Mouse (Mus musculus) urinary bladder, adult 2 months (tissue): ENCODE measurements around the gene Phlpp1. TPM values are rescaled to one million over a fixed set of nuclear protein-coding genes. Genes with fewer than 3 reads are reported as not detected.

Source experiments
- DNase-seq: peaks from one replicate; pipeline ENCODE4 v3.0.0; 2022; ENCODE audit warnings: low spot score
- polyA plus RNA-seq: library from polyadenylated mRNA; depleted of rRNA; stranded (reverse); fragments of >200 nt; gene quantifications from 2 replicates; pipeline ENCODE4 v1.2.3, GENCODE M21; 2012

Phlpp1 gene
- polyA plus RNA-seq, 1 experiment: 16.9 TPM

- no peak for DNase-seq
Measured at GRCm38 (mm10) chr1:106194263-106194662, 22.7 kb downstream of the Phlpp1 start.

- DNase-seq: no peak
Measured at GRCm38 (mm10) chr1:106197991-106198390, 26.4 kb downstream of the Phlpp1 start.

GRCm38 (mm10) chr1:106199109-106199508 lies 27.6 kb downstream of the Phlpp1 start:
- no peak for DNase-seq

- DNase-seq: no peak
Measured at GRCm38 (mm10) chr1:106199686-106200085, 28.1 kb downstream of the Phlpp1 start.

- DNase-seq: no peak
Measured at GRCm38 (mm10) chr1:106201025-106201424, 29.5 kb downstream of the Phlpp1 start.

GRCm38 (mm10) chr1:106201929-106202328 lies 30.4 kb downstream of the Phlpp1 start:
- DNase-seq: no peak

- DNase-seq: no peak
Measured at GRCm38 (mm10) chr1:106203942-106204341, 32.4 kb downstream of the Phlpp1 start.

- no peak for DNase-seq
Measured at GRCm38 (mm10) chr1:106204350-106204749, 32.8 kb downstream of the Phlpp1 start.

- DNase-seq: no peak
Measured at GRCm38 (mm10) chr1:106208581-106208980, 37.0 kb downstream of the Phlpp1 start.

- DNase-seq: no peak
Measured at GRCm38 (mm10) chr1:106210461-106210860, 38.9 kb downstream of the Phlpp1 start.

- no peak for DNase-seq
Measured at GRCm38 (mm10) chr1:106211146-106211545, 39.6 kb downstream of the Phlpp1 start.

GRCm38 (mm10) chr1:106220431-106220830 lies 48.9 kb downstream of the Phlpp1 start:
- DNase-seq: no peak

- no peak for DNase-seq
Measured at GRCm38 (mm10) chr1:106221371-106221770, 49.8 kb downstream of the Phlpp1 start.

GRCm38 (mm10) chr1:106221964-106222363 lies 50.4 kb downstream of the Phlpp1 start:
- DNase-seq: no peak

- DNase-seq: no peak
Measured at GRCm38 (mm10) chr1:106226613-106227012, 55.1 kb downstream of the Phlpp1 start.

GRCm38 (mm10) chr1:106230313-106230712 lies 58.8 kb downstream of the Phlpp1 start:
- no peak for DNase-seq

GRCm38 (mm10) chr1:106231345-106231744 lies 59.8 kb downstream of the Phlpp1 start:
- DNase-seq: no peak

- no peak for DNase-seq
Measured at GRCm38 (mm10) chr1:106231805-106232459, 60.4 kb downstream of the Phlpp1 start.

GRCm38 (mm10) chr1:106232460-106232850 lies 60.9 kb downstream of the Phlpp1 start:
- no peak for DNase-seq

GRCm38 (mm10) chr1:106236986-106237385 lies 65.4 kb downstream of the Phlpp1 start:
- no peak for DNase-seq

- no peak for DNase-seq
Measured at GRCm38 (mm10) chr1:106240116-106240685, 68.6 kb downstream of the Phlpp1 start.

GRCm38 (mm10) chr1:106241059-106241458 lies 69.5 kb downstream of the Phlpp1 start:
- DNase-seq: no peak

GRCm38 (mm10) chr1:106242129-106242528 lies 70.6 kb downstream of the Phlpp1 start:
- no peak for DNase-seq

GRCm38 (mm10) chr1:106243371-106243770 lies 71.8 kb downstream of the Phlpp1 start:
- no peak for DNase-seq
